Mouse (Mus musculus) urinary bladder, postnatal 4 days (tissue): ENCODE measurements around the gene Med26.

Experiments
- DNase-seq, 2 experiments: peaks; one replicate each; pipeline ENCODE4 v3.0.0; 2021 to 2022; ENCODE audit warnings: low spot score in 2 of 2

Med26 gene

GRCm38 (mm10) chr8:72491680-72492621 lies 56.1 kb downstream of the Med26 start, which contains the start of gene Slc35e1:
Gene Slc35e1 (minus strand): TSS chr8:72492614.
- peak in 1 of 2 experiments; percentile 29 for DNase-seq

- DNase-seq, result no peak
These were observed 57.1 kb downstream of the Med26 start for GRCm38 (mm10) chr8:72491017-72491416.

- DNase-seq, result no peak
These were observed 61.1 kb downstream of the Med26 start for GRCm38 (mm10) chr8:72487014-72487413.

GRCm38 (mm10) chr8:72485456-72486199 lies 62.4 kb downstream of the Med26 start:
- peak in 1 of 2 experiments; percentile 38 for DNase-seq

- DNase-seq, result peak; percentile 95 to 96
These were observed 73.1 kb downstream of the Med26 start, which contains the start of gene Cherp for GRCm38 (mm10) chr8:72474826-72475546. Gene Cherp (minus strand): TSS chr8:72475226.

GRCm38 (mm10) chr8:72470684-72471083 lies 77.4 kb downstream of the Med26 start:
- no peak for DNase-seq

GRCm38 (mm10) chr8:72469984-72470383 lies 78.1 kb downstream of the Med26 start:
- no peak for DNase-seq

- DNase-seq, result no peak
These were observed 78.8 kb downstream of the Med26 start for GRCm38 (mm10) chr8:72469243-72469642.

GRCm38 (mm10) chr8:72464211-72464610 lies 83.9 kb downstream of the Med26 start:
- no peak for DNase-seq

- DNase-seq, result no peak
These were observed 88.1 kb downstream of the Med26 start for GRCm38 (mm10) chr8:72459881-72460533.

GRCm38 (mm10) chr8:72458457-72458856 lies 89.6 kb downstream of the Med26 start:
- DNase-seq, result no peak

- no peak for DNase-seq
These were observed 90.3 kb downstream of the Med26 start for GRCm38 (mm10) chr8:72457806-72458205.

- no peak for DNase-seq
These were observed 92.8 kb downstream of the Med26 start for GRCm38 (mm10) chr8:72455317-72455716.

GRCm38 (mm10) chr8:72453904-72454303 lies 94.2 kb downstream of the Med26 start:
- no peak for DNase-seq

- no peak for DNase-seq
These were observed 96.6 kb downstream of the Med26 start for GRCm38 (mm10) chr8:72451516-72451915.

GRCm38 (mm10) chr8:72445071-72445470 lies 103.0 kb downstream of the Med26 start:
- DNase-seq, result no peak
